Mouse (Mus musculus) megakaryocyte, embryonic 14.5 days (primary cell): ENCODE data around the gene Pld4.

Experiments
- FLI1 ChIP-seq: IDR thresholded peaks from 2 replicates; pipeline ENCODE4 v1.6.1; 2012; ENCODE audit warnings: low read length, inconsistent platforms, mixed read lengths
- GATA1 ChIP-seq: IDR thresholded peaks from 3 replicates; pipeline ENCODE4 v1.6.1; 2012; ENCODE audit warnings: mixed read lengths, low read length, inconsistent platforms, borderline replicate concordance

DNA sequence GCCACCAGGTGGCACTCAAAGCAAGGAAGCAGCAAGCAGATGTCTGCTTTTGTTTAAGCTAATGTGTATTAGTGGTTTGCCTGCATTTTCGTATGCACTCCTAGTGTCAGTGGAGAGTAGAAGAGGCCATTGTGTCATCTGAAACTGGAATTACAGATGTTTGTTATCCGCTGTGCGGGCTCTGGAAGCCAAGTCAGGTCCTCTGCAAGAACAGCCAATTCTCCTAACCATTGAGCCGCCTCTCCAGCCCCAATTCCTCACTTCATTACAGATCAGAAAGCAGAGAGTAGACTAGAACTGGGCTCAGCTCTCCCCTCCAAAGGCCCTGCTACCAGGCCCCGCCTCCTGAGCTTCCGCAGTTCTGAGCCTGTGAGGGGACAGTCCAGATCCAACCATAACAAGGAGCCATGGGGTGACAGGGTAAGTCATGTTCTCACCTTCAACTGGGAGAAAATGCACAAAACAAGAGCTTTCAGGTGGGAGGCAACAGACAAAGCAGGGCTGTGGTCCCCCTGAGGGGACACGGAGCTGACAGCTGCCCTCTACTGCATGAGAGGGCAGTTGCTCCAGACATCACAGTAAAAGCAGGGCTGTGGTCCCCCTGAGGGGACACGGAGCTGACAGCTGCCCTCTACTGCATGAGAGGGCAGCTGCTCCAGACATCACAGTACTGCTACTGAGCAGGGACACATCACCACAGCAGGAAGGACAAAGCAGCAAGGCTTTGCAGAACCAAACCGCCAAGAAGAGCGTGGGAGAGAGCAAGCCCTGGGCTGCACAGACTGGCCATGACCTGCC is 13.4 kb upstream of the Pld4 start:
- TF ChIP-seq GATA1 (no peak), FLI1 (no peak)
